Comparison of ENCODE assay signal across 10 mouse cellular contexts in the genomic region with DNA sequence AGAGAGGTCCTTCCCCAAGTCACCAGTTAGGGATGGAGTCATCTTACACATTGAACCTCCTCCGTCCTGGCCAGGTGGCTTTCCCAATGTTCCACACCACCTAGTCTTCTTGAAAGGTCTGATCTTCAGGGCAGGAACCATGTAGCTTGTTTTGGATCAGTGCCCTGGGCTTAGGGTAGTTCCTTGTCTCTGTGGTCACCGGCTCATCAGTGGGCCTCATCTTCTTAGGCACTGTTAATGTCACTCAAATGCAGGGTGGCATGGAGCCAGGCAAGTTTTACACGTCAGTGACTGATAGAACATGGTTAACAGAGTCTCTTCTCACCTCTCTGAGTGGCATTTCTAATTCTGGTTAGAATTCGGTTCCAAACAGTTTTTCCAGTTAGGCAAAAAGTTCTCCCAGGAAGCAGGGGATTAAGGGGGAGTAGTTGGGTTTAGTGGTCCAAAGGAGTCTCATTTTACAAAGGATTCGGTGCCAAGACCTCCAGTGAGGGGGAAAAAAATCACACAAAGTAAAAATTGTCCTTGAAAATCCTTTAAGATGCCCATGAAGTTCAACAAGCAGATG. TPM values are rescaled to one million over a fixed set of nuclear protein-coding genes. Genes with fewer than 3 reads are reported as not detected.
DNase-seq lines count a peak whose midpoint lies in the region; ATAC-seq and TF ChIP-seq lines count a peak whose summit lies in the region.
"Had no signal": no experiment of that assay in that cellular context is flagged by ENCODE, and none has a peak within 500 bp of the region (broad histone marks: within the 10 kb centered on the region; RNA-seq: fewer than 3 reads in every experiment).

No protein-coding gene starts in this region.

- H3K79me2 ChIP-seq in MEL (ENCODE audit: control insufficient read depth, insufficient read depth, low read length, poor library complexity): no peaks in the 10 kb centered on the region

- H3K4me2 ChIP-seq in forebrain, postnatal 0 days (ENCODE audit: low read depth): no peak overlapping the region

- no peak for TF ChIP-seq RAD21 in MEL (IDR thresholded peaks at IDR 0.05; ENCODE audit: low read depth, low read length)

- H3K36me3 ChIP-seq in MEL (ENCODE audit: control insufficient read depth in 1 of 2, insufficient read depth in 2 of 2, low read length in 2 of 2): no peaks in the 10 kb centered on the region; a peak in 1 of 4 replicates
- H3K36me3 ChIP-seq in limb, embryonic 10.5 days: no peaks in the 10 kb centered on the region
- H3K36me3 ChIP-seq in forebrain, postnatal 0 days (ENCODE audit: insufficient read depth): no peaks in the 10 kb centered on the region

- peaks cover 3 to 4% of the 10 kb centered on the region in 2 experiments; a peak in 3 of 4 replicates for H3K27me3 ChIP-seq in MEL (ENCODE audit: control insufficient read depth in 1 of 2, insufficient read depth in 2 of 2, low read length in 2 of 2)
- no peaks in the 10 kb centered on the region for H3K27me3 ChIP-seq in limb, embryonic 10.5 days (ENCODE audit: low read depth, poor library complexity, severe bottlenecking)
- H3K27me3 ChIP-seq in forebrain, postnatal 0 days (ENCODE audit: insufficient read depth, low read length): no peaks in the 10 kb centered on the region
- no peaks in the 10 kb centered on the region for H3K27me3 ChIP-seq in cerebellum, adult 2 months (ENCODE audit: control insufficient read depth, insufficient read depth, low read length)

- DNase-seq in kidney, adult 18-20 months: peak; percentile 25
- no peak for DNase-seq in kidney, adult 8-10 months
- peak; percentile 27 for DNase-seq in MEL (ENCODE audit: low read depth, low spot score)
- peak; percentile 9 for DNase-seq in brain, adult 2 months (ENCODE audit: low read depth, low spot score)
- DNase-seq in limb, embryonic 10.5 days (ENCODE audit: low spot score): no peak
- no peak for DNase-seq in forebrain, postnatal 0 days
- no peak for DNase-seq in cerebellum, adult 2 months
- DNase-seq: cerebellum, postnatal 10 days; liver; lung, postnatal 36 days had no signal

- H3K27ac ChIP-seq in MEL (ENCODE audit: control insufficient read depth, low read depth, low read length): no peak overlapping the region
- H3K27ac ChIP-seq in limb, embryonic 10.5 days: peak overlapping the region; percentile 94
- no peak overlapping the region for H3K27ac ChIP-seq in forebrain, postnatal 0 days (ENCODE audit: low read depth, low read length)
- no peak overlapping the region for H3K27ac ChIP-seq in cerebellum, adult 2 months (ENCODE audit: insufficient read depth, low read length)

- no peak for TF ChIP-seq POLR2A in MEL (IDR thresholded peaks at IDR 0.05; ENCODE audit: control insufficient read depth in 1 of 2, insufficient read depth in 1 of 2, low read depth in 1 of 2, low read length in 2 of 2, poor library complexity in 1 of 2)
- no peak for TF ChIP-seq POLR2A in cerebellum, adult 2 months (IDR thresholded peaks at IDR 0.05; ENCODE audit: borderline replicate concordance, insufficient read depth, low read length)

- no peak overlapping the region for H3K9ac ChIP-seq in MEL (ENCODE audit: control insufficient read depth, low read depth, low read length, poor library complexity, severe bottlenecking)
- no peak overlapping the region for H3K9ac ChIP-seq in forebrain, postnatal 0 days

- no peak for ATAC-seq in forebrain, postnatal 0 days

- no peak overlapping the region for H3K4me3 ChIP-seq in MEL (ENCODE audit: control insufficient read depth in 1 of 2, insufficient read depth in 1 of 2, low read depth in 2 of 2, low read length in 2 of 2)
- H3K4me3 ChIP-seq in limb, embryonic 10.5 days: no peak overlapping the region
- no peak overlapping the region for H3K4me3 ChIP-seq in forebrain, postnatal 0 days (ENCODE audit: low read depth, low read length)
- no peak overlapping the region for H3K4me3 ChIP-seq in cerebellum, adult 2 months (replicated peaks; ENCODE audit: insufficient read depth, low read depth, low read length)

- WGBS in limb, embryonic 10.5 days: 68% methylated on average over 5 of the region's 5 CpGs
- WGBS in forebrain, postnatal 0 days: 47% methylated on average over 5 of the region's 5 CpGs
- WGBS in cerebellum, adult 2 months: 32% methylated on average over 5 of the region's 5 CpGs

- TF ChIP-seq CTCF in MEL (IDR thresholded peaks at IDR 0.05 in 2 of 3, conservative IDR thresholded peaks at IDR 0.05 in 1 of 3; ENCODE audit: control insufficient read depth in 1 of 3, insufficient read depth in 1 of 3, low read depth in 2 of 3, low read length in 3 of 3, poor library complexity in 1 of 3, severe bottlenecking in 1 of 3): no peak
- TF ChIP-seq CTCF in forebrain, postnatal 0 days (IDR thresholded peaks at IDR 0.05; ENCODE audit: low read depth): no peak
- TF ChIP-seq CTCF in cerebellum, adult 2 months (IDR thresholded peaks at IDR 0.05; ENCODE audit: borderline replicate concordance, insufficient read depth, low read depth, low read length): no peak

- peaks cover 0 to 7% of the 10 kb centered on the region in 2 experiments; a peak in 3 of 4 replicates for H3K4me1 ChIP-seq in MEL (ENCODE audit: control insufficient read depth in 1 of 2, insufficient read depth in 2 of 2, low read length in 2 of 2)
- H3K4me1 ChIP-seq in limb, embryonic 10.5 days: peaks cover 54% of the 10 kb centered on the region
- no peaks in the 10 kb centered on the region for H3K4me1 ChIP-seq in forebrain, postnatal 0 days (ENCODE audit: insufficient read depth)
- H3K4me1 ChIP-seq in cerebellum, adult 2 months (ENCODE audit: control insufficient read depth, insufficient read depth, low read length): no peaks in the 10 kb centered on the region

- H3K9me3 ChIP-seq in MEL (replicated peaks; ENCODE audit: insufficient read depth, low read length): no peaks in the 10 kb centered on the region
- H3K9me3 ChIP-seq in limb, embryonic 10.5 days (replicated peaks): no peaks in the 10 kb centered on the region
- no peaks in the 10 kb centered on the region for H3K9me3 ChIP-seq in forebrain, postnatal 0 days (ENCODE audit: low read length)

- no peak for TF ChIP-seq EP300 in MEL (IDR thresholded peaks at IDR 0.05; ENCODE audit: low read depth in 1 of 2, low read length in 2 of 2)

TF ChIP-seq in MEL, 35 proteins besides CTCF, POLR2A, EP300 and RAD21:
- no peak for TF ChIP-seq MYB (IDR thresholded peaks at IDR 0.05; ENCODE audit: low read depth, low read length)
- TF ChIP-seq MAX (IDR thresholded peaks at IDR 0.05; ENCODE audit: low read length): no peak

RNA-seq across cellular contexts. Expression of a gene that starts 26.2 kb away (rescaled TPM):
- 0.39 TPM in 2 replicates for total RNA-seq in MEL (2012; rRNA removed)
- under 1 TPM in 1 of 2 experiments, not detected in 1; 0.50 TPM for polyA plus RNA-seq in MEL (2012; ENCODE audit: insufficient read depth in 1 of 2, insufficient read length in 2 of 2, low read depth in 1 of 2, low replicate concordance in 2 of 2, missing spikeins in 1 of 2)
- polyA plus RNA-seq in limb, embryonic 10.5 days (2016; fragmentation: Nextera tagmentation; extraction: Ambion mirVana): 4.2 and 5.5 TPM in 2 replicates
- 5.3 and 6.6 TPM in 2 replicates for total RNA-seq in forebrain, postnatal 0 days (2014; rRNA removed)
- polyA plus RNA-seq in forebrain, postnatal 0 days (2015; fragmentation: Nextera tagmentation; extraction: Ambion mirVana): 1.2 and 1.3 TPM in 2 replicates
- 8.6 and 9.2 TPM in 2 replicates for polyA plus RNA-seq in cerebellum, adult 2 months (2012; rRNA removed)

RNA-seq across cellular contexts. Expression of a gene that starts 43.7 kb away (rescaled TPM):
- 231 and 235 TPM in 2 replicates for total RNA-seq in MEL (2012; rRNA removed)
- 100 to 1,000 TPM in 1 of 2 experiments, not detected in 1; 272 TPM for polyA plus RNA-seq in MEL (2012; ENCODE audit: insufficient read depth in 1 of 2, insufficient read length in 2 of 2, low read depth in 1 of 2, low replicate concordance in 2 of 2, missing spikeins in 1 of 2)
- polyA plus RNA-seq in limb, embryonic 10.5 days (2016; fragmentation: Nextera tagmentation; extraction: Ambion mirVana): 227 and 232 TPM in 2 replicates
- total RNA-seq in forebrain, postnatal 0 days (2014; rRNA removed): 180 and 252 TPM in 2 replicates
- 357 and 411 TPM in 2 replicates for polyA plus RNA-seq in forebrain, postnatal 0 days (2015; fragmentation: Nextera tagmentation; extraction: Ambion mirVana)
- 219 and 221 TPM in 2 replicates for polyA plus RNA-seq in cerebellum, adult 2 months (2012; rRNA removed)

Comparison
In these comparisons a context has a peak if more than half of its experiments do, and no peak if none do; other contexts are left out.
1. DNase-seq: peak in kidney, adult 18-20 months (single experiment), MEL (single experiment) and brain, adult 2 months (single experiment); none in kidney, adult 8-10 months (0 of 2), limb, embryonic 10.5 days (single experiment), forebrain, postnatal 0 days (single experiment) and cerebellum, adult 2 months (0 of 2).